Mouse (Mus musculus): ENCODE data around the gene Pmfbp1. TPM values are rescaled to one million over a fixed set of nuclear protein-coding genes. Genes with fewer than 3 reads are reported as not detected.

Pmfbp1 gene
- polyA plus RNA-seq, 1 experiment from 2014 or later: 2.1 TPM

DNA sequence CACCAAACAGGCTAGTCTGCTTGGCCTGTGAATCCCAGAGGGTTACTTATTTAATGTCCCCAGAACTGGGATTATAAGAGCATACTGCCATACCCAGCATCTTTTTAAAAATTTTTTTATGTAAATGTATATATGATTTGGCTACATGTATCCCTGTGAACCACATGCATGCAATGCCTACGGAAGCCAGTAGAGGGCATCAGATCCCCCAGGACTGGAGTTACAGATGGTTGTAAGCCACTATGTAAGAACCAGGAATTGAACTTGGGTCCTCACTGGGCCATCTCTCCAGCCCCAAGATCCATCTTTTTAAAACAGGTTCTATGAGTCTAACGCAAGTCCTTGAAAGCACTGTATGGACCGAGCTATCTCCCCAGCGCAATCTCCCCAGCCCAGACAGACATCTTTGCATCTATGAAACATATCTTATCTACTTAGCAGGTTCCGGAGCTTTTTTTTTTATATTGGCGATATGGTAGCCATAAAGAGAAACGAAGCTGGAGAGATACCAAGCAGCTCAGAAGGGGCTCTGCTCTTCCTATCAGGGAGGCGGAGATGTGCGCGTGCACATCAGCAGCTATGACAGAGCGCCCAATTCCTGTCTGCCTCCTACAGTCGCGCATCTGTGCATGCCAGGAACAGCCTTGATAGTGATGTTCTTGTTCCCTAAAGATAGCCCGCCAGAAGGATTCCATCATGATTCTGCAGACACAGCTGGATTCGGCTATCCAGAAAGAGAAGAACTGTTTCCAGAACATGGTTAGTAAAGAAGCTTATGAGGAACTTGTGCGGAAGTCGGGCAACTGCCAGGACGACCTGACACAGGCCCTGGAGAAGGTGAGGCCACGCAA lies 41.5 kb downstream of the Pmfbp1 start:
- no peak overlapping the region for H3K4me3 ChIP-seq (ENCODE audit: low read depth, low read length)
- H3K27ac ChIP-seq (ENCODE audit: low read depth, low read length): no peak overlapping the region
- H3K27me3 ChIP-seq (ENCODE audit: control insufficient read depth, insufficient read depth, low read length): no peaks in the 10 kb centered on the region
- no peaks in the 10 kb centered on the region for H3K36me3 ChIP-seq (ENCODE audit: control insufficient read depth, insufficient read depth, low read length)
- WGBS: 88% methylated on average over 19 of the region's 19 CpGs
- H3K4me1 ChIP-seq (ENCODE audit: control insufficient read depth, insufficient read depth, low read length): no peaks in the 10 kb centered on the region
- no peak for ATAC-seq (ENCODE audit: insufficient read depth, low FRiP score, low TSS enrichment)
- DNase-seq (ENCODE audit: low spot score): peak; percentile 50
- no peak overlapping the region for H3K4me2 ChIP-seq (ENCODE audit: low read depth)
- H3K9me3 ChIP-seq (ENCODE audit: control insufficient read depth, low read length): no peaks in the 10 kb centered on the region
- H3K9ac ChIP-seq (ENCODE audit: low read length): no peak overlapping the region

- ATAC-seq (ENCODE audit: insufficient read depth, low FRiP score, low TSS enrichment): no peak
- no peak overlapping the region for H3K4me3 ChIP-seq (ENCODE audit: low read depth, low read length)
- H3K9me3 ChIP-seq (ENCODE audit: control insufficient read depth, low read length): no peaks in the 10 kb centered on the region
- peak; percentile 88 for DNase-seq (ENCODE audit: low spot score)
- 6% methylated on average over 5 of the region's 5 CpGs for WGBS
- H3K27me3 ChIP-seq (ENCODE audit: control insufficient read depth, insufficient read depth, low read length): no peaks in the 10 kb centered on the region
- no peaks in the 10 kb centered on the region for H3K36me3 ChIP-seq (ENCODE audit: control insufficient read depth, insufficient read depth, low read length)
- H3K9ac ChIP-seq (ENCODE audit: low read length): no peak overlapping the region
- H3K4me1 ChIP-seq (ENCODE audit: control insufficient read depth, insufficient read depth, low read length): no peaks in the 10 kb centered on the region
- no peak overlapping the region for H3K4me2 ChIP-seq (ENCODE audit: low read depth)
- H3K27ac ChIP-seq (ENCODE audit: low read depth, low read length): no peak overlapping the region
These were observed 42.9 kb downstream of the Pmfbp1 start for GRCm38 (mm10) chr8:109536703-109537102.

DNA sequence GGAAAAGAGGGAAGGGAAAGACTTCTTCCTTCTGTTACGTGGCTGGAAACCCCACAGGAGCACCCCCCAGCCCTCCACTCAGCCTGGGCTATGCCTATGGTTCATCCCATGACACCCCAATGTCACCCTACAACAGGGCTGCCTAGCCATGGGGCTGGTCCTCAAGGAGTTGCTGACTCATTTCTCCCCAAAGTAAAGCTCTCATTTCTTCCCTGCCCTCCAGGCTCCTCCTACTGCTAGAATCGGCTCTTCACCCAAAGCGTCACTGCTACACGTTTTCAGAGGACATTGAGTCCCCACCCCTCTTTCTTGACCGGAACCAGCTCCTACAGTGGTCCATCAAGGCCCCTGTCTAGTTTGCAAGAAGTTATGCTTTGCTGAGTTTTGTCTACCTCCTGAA lies 48.3 kb downstream of the Pmfbp1 start:
- Histone ChIP-seq H3K36me3 (ENCODE audit: control insufficient read depth, insufficient read depth, low read length) (no peaks in the 10 kb centered on the region; the same call in 1 of the 2 replicates), H3K4me2 (ENCODE audit: low read depth) (no peak overlapping the region), H3K4me1 (ENCODE audit: control insufficient read depth, insufficient read depth, low read length) (no peaks in the 10 kb centered on the region), H3K4me3 (ENCODE audit: low read depth, low read length) (no peak overlapping the region), H3K9me3 (ENCODE audit: control insufficient read depth, low read length) (no peaks in the 10 kb centered on the region), H3K27me3 (ENCODE audit: control insufficient read depth, insufficient read depth, low read length) (no peaks in the 10 kb centered on the region), H3K9ac (ENCODE audit: low read length) (no peak overlapping the region), H3K27ac (ENCODE audit: low read depth, low read length) (no peak overlapping the region)
- WGBS: 81% methylated on average over 5 of the region's 5 CpGs
- DNase-seq (ENCODE audit: low spot score) (no peak), ATAC-seq (ENCODE audit: insufficient read depth, low FRiP score, low TSS enrichment) (no peak)

DNA sequence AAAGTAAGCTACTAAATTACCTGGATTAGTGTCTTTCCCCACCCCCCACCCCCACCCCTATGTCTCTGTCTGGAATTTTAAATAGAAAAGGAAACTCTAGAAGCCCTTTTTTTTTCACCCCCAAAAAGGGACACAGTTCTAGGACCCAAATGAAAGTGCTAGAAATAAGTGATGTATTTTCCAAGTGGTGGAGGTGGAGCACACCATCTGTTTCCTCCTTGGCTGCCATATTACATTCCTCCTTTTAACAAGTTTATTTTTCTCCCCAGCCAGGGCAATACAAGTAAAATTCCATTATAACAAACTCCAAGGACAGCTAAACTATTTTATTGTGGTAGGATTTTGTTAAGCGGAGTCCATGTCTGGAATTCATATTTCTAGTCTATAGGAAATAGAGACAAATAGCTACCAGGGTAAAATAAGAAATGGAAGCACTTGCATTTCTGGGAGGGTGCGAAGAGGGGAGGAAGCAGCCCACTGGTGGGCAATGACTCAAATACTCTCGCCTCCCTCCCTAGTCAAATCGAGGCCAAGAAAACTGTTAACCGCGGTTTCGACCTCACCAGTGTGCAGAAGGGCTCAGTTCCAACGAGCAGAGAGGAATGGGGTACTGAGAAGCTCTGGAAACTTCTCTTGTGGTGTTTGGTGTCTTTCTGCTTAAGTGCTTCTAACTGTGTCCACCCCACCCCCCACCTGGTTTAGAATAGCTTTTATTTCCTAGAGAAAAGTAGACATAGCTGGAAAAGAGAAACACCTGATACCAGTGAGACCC lies 49.1 kb downstream of the Pmfbp1 start:
- Histone ChIP-seq H3K27ac (ENCODE audit: low read depth, low read length) (no peak overlapping the region), H3K9me3 (ENCODE audit: control insufficient read depth, low read length) (no peaks in the 10 kb centered on the region), H3K9ac (ENCODE audit: low read length) (no peak overlapping the region), H3K4me1 (ENCODE audit: control insufficient read depth, insufficient read depth, low read length) (no peaks in the 10 kb centered on the region), H3K4me2 (ENCODE audit: low read depth) (no peak overlapping the region), H3K27me3 (ENCODE audit: control insufficient read depth, insufficient read depth, low read length) (no peaks in the 10 kb centered on the region), H3K4me3 (ENCODE audit: low read depth, low read length) (no peak overlapping the region), H3K36me3 (ENCODE audit: control insufficient read depth, insufficient read depth, low read length) (peaks cover 5% of the 10 kb centered on the region)
- DNase-seq (ENCODE audit: low spot score) (no peak), ATAC-seq (ENCODE audit: insufficient read depth, low FRiP score, low TSS enrichment) (no peak)
- 85% methylated on average over 8 of the region's 8 CpGs for WGBS

- no peaks in the 10 kb centered on the region for H3K27me3 ChIP-seq (ENCODE audit: control insufficient read depth, insufficient read depth, low read length)
- no peaks in the 10 kb centered on the region for H3K4me1 ChIP-seq (ENCODE audit: control insufficient read depth, insufficient read depth, low read length)
- H3K9me3 ChIP-seq (ENCODE audit: control insufficient read depth, low read length): no peaks in the 10 kb centered on the region
- peaks cover 10% of the 10 kb centered on the region for H3K36me3 ChIP-seq (ENCODE audit: control insufficient read depth, insufficient read depth, low read length)
- H3K9ac ChIP-seq (ENCODE audit: low read length): no peak overlapping the region
- DNase-seq (ENCODE audit: low spot score): no peak
- H3K4me2 ChIP-seq (ENCODE audit: low read depth): no peak overlapping the region
- H3K27ac ChIP-seq (ENCODE audit: low read depth, low read length): no peak overlapping the region
- 62% methylated on average over 3 of the region's 3 CpGs for WGBS
- no peak for ATAC-seq (ENCODE audit: insufficient read depth, low FRiP score, low TSS enrichment)
- no peak overlapping the region for H3K4me3 ChIP-seq (ENCODE audit: low read depth, low read length)
These were observed 50.2 kb downstream of the Pmfbp1 start for GRCm38 (mm10) chr8:109544049-109544448.

DNA sequence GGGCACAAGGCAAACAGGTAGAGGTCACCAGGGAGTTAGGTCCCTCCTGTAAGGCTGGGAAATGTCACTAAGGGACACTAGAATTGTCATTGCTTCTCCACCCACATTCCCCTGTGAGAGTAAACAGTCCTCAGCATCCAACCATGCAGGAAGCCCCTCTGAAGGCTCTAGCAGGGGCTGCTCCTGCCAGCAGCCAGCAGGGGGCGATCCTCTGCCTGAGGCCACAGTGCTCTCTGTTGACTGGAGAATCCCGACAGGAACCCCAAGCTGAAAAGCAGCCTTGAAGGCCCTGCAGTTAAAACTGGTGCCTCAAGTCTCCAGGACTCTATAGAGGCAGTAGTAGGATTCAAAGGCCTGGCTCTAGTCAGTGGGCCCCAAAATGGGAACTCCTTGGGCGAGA lies 57.8 kb downstream of the Pmfbp1 start:
- 48% methylated on average over 3 of the region's 3 CpGs for WGBS
- H3K4me3 ChIP-seq (ENCODE audit: low read depth, low read length): no peak overlapping the region
- peak; percentile 54 for DNase-seq (ENCODE audit: low spot score)
- no peaks in the 10 kb centered on the region for H3K4me1 ChIP-seq (ENCODE audit: control insufficient read depth, insufficient read depth, low read length)
- H3K9me3 ChIP-seq (ENCODE audit: control insufficient read depth, low read length): no peaks in the 10 kb centered on the region
- no peak overlapping the region for H3K4me2 ChIP-seq (ENCODE audit: low read depth)
- ATAC-seq (ENCODE audit: insufficient read depth, low FRiP score, low TSS enrichment): no peak
- no peak overlapping the region for H3K9ac ChIP-seq (ENCODE audit: low read length)
- peaks cover 45% of the 10 kb centered on the region for H3K36me3 ChIP-seq (ENCODE audit: control insufficient read depth, insufficient read depth, low read length)
- no peak overlapping the region for H3K27ac ChIP-seq (ENCODE audit: low read depth, low read length)
- no peaks in the 10 kb centered on the region for H3K27me3 ChIP-seq (ENCODE audit: control insufficient read depth, insufficient read depth, low read length)

DNA sequence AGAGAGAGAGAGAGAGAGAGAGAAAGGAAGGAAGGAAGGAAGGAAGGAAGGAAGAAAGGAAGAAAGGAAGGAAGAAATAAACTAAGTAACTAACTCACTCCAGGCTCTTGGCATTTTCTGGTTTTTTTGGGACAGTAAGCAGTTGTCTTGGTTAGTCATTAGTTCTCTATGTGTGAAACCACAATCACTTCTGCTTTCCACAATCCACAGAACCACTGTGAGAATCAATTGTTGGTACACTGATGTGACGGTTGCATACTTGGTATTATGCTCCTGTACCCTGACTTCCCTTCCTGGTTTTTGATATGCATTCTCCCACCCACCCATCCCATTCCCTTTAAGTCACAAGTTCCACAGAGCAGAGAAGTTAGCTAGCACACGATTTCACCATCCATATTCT lies 70.1 kb downstream of the Pmfbp1 start:
- ATAC-seq (ENCODE audit: insufficient read depth, low FRiP score, low TSS enrichment) (no peak), DNase-seq (ENCODE audit: low spot score) (no peak)
- Histone ChIP-seq H3K9ac (ENCODE audit: low read length) (no peak overlapping the region), H3K4me3 (ENCODE audit: low read depth, low read length) (no peak overlapping the region), H3K4me1 (ENCODE audit: control insufficient read depth, insufficient read depth, low read length) (no peaks in the 10 kb centered on the region), H3K27ac (ENCODE audit: low read depth, low read length) (no peak overlapping the region), H3K9me3 (ENCODE audit: control insufficient read depth, low read length) (no peaks in the 10 kb centered on the region), H3K36me3 (ENCODE audit: control insufficient read depth, insufficient read depth, low read length) (peaks cover 11% of the 10 kb centered on the region), H3K4me2 (ENCODE audit: low read depth) (peak overlapping the region; percentile 83), H3K27me3 (ENCODE audit: control insufficient read depth, insufficient read depth, low read length) (no peaks in the 10 kb centered on the region)
- 83% methylated on average over 2 of the region's 2 CpGs for WGBS

- ATAC-seq (ENCODE audit: insufficient read depth, low FRiP score, low TSS enrichment) (no peak), DNase-seq (ENCODE audit: low spot score) (no peak)
- Histone ChIP-seq H3K4me2 (ENCODE audit: low read depth) (peak overlapping the region; percentile 83), H3K9ac (ENCODE audit: low read length) (peak overlapping the region; percentile 96), H3K36me3 (ENCODE audit: control insufficient read depth, insufficient read depth, low read length) (peaks cover 5% of the 10 kb centered on the region; the same call in 1 of the 2 replicates), H3K4me1 (ENCODE audit: control insufficient read depth, insufficient read depth, low read length) (no peaks in the 10 kb centered on the region), H3K27me3 (ENCODE audit: control insufficient read depth, insufficient read depth, low read length) (no peaks in the 10 kb centered on the region), H3K4me3 (ENCODE audit: low read depth, low read length) (peak overlapping the region; percentile 94), H3K27ac (ENCODE audit: low read depth, low read length) (no peak overlapping the region), H3K9me3 (ENCODE audit: control insufficient read depth, low read length) (no peaks in the 10 kb centered on the region)
- WGBS: 5% methylated on average over 10 of the region's 10 CpGs
These were observed 70.9 kb downstream of the Pmfbp1 start for GRCm38 (mm10) chr8:109564766-109565165.
